Mouse (Mus musculus) inflammation-experienced regulatory T-cells (primary cell): Measurements from ENCODE around the gene Hcfc1r1. TPM values are rescaled to one million over a fixed set of nuclear protein-coding genes. Genes with fewer than 3 reads are reported as not detected.

ENCODE experiments used
- polyA plus RNA-seq, 2 experiments: library from polyadenylated mRNA; unstranded; fragments of 100-300 nt; shearing (Covaris generic); gene quantifications; one replicate each; pipeline ENCODE4 v1.2.1; 2017

Hcfc1r1 gene
- polyA plus RNA-seq: 10 to 100 TPM; 52.2 to 57.4 TPM

GRCm38 (mm10) chr17:23673424-23674073 lies at the start of gene Hcfc1r1, which contains the start of gene Thoc6:
Gene Hcfc1r1, plus strand, starts transcription at chr17:23673596.
Gene Thoc6, minus strand, starts transcription at chr17:23673882.

DNA sequence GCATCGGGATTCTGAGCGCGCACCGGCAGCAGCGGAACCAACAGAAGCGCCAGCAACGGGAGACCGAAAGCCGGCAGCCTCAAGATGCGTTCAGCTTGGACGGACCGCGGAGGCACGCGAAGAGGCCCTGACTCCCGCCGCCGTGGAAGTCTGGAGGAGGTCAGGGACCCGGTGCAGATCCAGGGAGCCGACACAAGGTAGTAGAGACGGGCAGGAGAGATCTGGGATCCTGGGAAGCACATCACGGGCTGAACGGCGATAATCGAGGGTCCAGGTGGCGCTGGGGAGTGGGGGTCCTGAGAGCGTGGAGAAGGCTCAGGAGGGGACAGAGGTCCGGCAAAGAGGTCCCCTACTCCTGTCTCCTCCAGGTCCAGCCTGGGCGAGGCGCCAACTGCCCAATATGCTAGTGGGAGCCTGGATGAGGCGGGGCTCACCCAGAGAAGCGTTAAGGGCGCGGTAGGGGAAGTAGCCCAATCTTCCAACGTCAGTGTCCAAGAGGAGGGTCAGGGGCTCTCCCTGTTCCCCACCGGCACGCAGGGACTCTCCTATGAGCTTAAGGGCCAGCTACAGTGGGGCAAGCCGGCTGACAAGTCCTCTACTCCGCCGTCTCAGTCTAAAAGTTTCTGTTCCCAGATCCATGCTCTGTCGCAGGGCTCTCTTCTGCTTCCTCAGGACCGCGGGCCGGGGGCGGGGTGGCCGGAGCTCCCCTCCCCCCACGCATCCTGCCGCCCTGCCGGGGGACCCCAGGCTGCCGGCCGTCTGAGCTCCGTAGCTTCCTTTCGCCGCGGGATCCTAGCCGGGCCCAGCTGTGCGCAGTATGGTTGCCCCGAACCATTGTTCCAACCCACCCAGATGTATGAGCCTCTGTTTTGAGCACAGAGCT lies 28.5 kb upstream of the Hcfc1r1 start, which contains the start of gene Mmp25:
Gene Mmp25 (minus strand): TSS at position 665 of the 883 bp plus-strand sequence.

GRCm38 (mm10) chr17:23660117-23660875 lies 13.1 kb upstream of the Hcfc1r1 start, which contains the start of gene Bicdl2:
Gene Bicdl2, plus strand, starts transcription at chr17:23660506.

GRCm38 (mm10) chr17:23677236-23677679 lies 3.9 kb downstream of the Hcfc1r1 start, which contains the start of gene Tnfrsf12a:
Gene Tnfrsf12a, minus strand, starts transcription at chr17:23677468.

GRCm38 (mm10) chr17:23679127-23679835 lies 5.9 kb downstream of the Hcfc1r1 start, which contains the start of gene Cldn6:
Gene Cldn6, plus strand, starts transcription at chr17:23679249.

DNA sequence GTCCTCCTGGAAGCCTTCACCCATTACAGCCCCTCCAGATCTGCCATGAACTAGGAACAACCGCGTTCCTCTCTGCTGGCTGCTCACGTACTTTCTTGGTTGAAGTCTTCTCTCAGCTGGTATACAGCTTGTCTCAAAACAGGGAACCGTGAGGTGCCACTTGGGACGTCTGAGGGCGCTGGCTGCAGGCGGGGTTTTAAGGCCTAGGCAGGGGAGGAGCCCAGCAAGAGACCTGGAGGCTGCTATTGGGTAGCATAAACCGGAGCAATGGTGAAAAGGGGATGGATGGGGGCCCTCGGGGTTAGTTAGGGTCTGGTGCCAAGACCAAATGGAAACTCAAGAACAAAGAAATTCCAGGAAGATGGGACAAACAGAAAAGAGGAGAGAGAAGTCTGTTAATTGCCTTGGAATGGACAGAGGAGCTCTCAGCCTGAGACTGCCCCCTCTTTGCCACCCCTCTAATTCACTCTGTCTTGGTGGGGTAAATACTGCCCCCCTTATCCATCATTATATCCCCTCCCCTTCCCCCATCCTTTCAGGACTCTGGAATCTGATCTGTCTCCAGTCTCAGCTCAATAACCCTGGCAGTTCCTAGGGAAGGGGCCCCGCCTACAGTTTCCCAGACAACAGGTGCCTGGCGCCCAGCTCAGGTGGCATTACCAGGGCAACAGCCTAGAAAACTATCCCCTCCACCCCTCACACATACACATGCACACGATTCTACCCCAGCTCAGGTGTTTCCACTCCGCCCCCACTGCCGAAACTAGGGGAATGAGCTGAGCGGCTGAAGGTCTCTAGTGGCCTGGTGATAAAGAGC lies 10.7 kb downstream of the Hcfc1r1 start, which contains the start of gene Cldn9:
Gene Cldn9 (minus strand): TSS at position 171 of the 817 bp plus-strand sequence.

DNA sequence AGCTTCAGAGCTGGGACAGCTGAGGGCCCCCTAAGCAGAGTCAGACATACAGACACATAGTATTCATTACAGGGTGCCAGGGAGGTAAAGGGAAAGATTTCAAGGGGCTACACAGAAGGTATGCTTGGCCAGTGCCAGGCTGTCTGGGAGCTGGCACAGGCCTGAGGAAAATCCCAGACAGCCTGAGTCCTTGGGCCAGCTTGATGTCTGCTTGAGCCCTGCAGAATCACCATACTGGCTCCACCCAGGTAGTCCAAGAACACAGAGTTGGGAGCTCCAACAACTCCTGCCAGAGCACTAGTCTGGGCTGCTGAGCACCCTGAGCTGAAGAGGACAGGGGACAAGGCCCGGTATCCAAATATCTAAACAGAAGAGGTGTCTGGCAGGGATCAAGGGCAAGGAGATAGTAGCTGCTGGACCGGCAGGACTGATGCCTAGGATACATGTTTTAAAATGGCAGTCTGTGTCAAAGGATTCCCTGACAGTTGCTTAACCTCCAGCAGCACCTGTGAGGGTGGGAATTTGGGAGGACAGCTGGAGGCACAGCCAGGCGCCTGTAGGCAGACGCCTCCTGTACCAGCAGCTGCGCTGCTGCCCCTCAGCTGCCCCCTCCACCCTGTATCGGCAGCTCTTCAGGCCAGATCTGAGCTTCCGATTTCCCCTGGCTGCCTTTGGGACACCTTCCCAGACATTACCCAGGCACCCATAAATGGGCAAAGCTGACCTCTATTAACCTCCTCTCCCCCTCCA lies 49.2 kb downstream of the Hcfc1r1 start, which contains the start of gene 1520401A03Rik:
Gene 1520401A03Rik (minus strand): TSS at position 408 of the 750 bp plus-strand sequence.

Other genes starting within 250 kb of the Hcfc1r1 start
- gene Vmn2r117, start 193.9 kb upstream of the Hcfc1r1 start, polyA plus RNA-seq: not detected
- gene Zfp213, start 109.4 kb upstream of the Hcfc1r1 start, polyA plus RNA-seq: 10 to 100 TPM; 17.0 to 21.4 TPM
- under 1 TPM; 0.31 to 0.48 TPM for gene Zfp13, start 74.1 kb upstream of the Hcfc1r1 start, polyA plus RNA-seq
- 1 to 10 TPM; 1.2 to 2.2 TPM for gene Zscan10, start 72.7 kb upstream of the Hcfc1r1 start, polyA plus RNA-seq
- gene Mmp25, start 28.3 kb upstream of the Hcfc1r1 start, polyA plus RNA-seq: 1 to 10 TPM; 1.1 to 1.9 TPM
- gene Bicdl2, start 13.1 kb upstream of the Hcfc1r1 start, polyA plus RNA-seq: 1 to 10 TPM in 1 of 2 experiments, under 1 TPM in 1; 0.75 to 1.2 TPM
- 10 to 100 TPM; 18.6 to 37.6 TPM for gene Thoc6, start 286 bp downstream of the Hcfc1r1 start, polyA plus RNA-seq
- gene Tnfrsf12a, start 3.9 kb downstream of the Hcfc1r1 start, polyA plus RNA-seq: 10 to 100 TPM in 1 of 2 experiments, 1 to 10 TPM in 1; 7.3 to 15.8 TPM
- gene Cldn6, start 5.7 kb downstream of the Hcfc1r1 start, polyA plus RNA-seq: under 1 TPM in 1 of 2 experiments, not detected in 1; 0.39 TPM
- gene Cldn9, start 10.4 kb downstream of the Hcfc1r1 start, polyA plus RNA-seq: under 1 TPM in 1 of 2 experiments, not detected in 1; 0.71 TPM
- gene 1520401A03Rik, start 49.2 kb downstream of the Hcfc1r1 start, polyA plus RNA-seq: 1 to 10 TPM in 1 of 2 experiments, under 1 TPM in 1; 0.49 to 1.3 TPM
- gene Pkmyt1, start 52.7 kb downstream of the Hcfc1r1 start, polyA plus RNA-seq: 10 to 100 TPM; 45.8 to 70.2 TPM
- 1 to 10 TPM; 6.7 to 8.1 TPM for gene Paqr4, start 67.3 kb downstream of the Hcfc1r1 start, polyA plus RNA-seq
- gene Kremen2, start 72.2 kb downstream of the Hcfc1r1 start, polyA plus RNA-seq: 1 to 10 TPM; 4.9 to 7.1 TPM
- 10 to 100 TPM; 38.5 to 40.7 TPM for gene Flywch1, start 98.0 kb downstream of the Hcfc1r1 start, polyA plus RNA-seq
- gene Flywch2, start 112.5 kb downstream of the Hcfc1r1 start, polyA plus RNA-seq: 1 to 10 TPM; 6.7 to 8.0 TPM
- 100 to 1,000 TPM; 854 to 986 TPM for gene Srrm2, start 116.9 kb downstream of the Hcfc1r1 start, polyA plus RNA-seq
- 100 to 1,000 TPM; 516 to 639 TPM for gene Elob, start 155.5 kb downstream of the Hcfc1r1 start, polyA plus RNA-seq
- 1 to 10 TPM in 1 of 2 experiments, not detected in 1; 3.1 TPM for gene Prss33, start 162.5 kb downstream of the Hcfc1r1 start, polyA plus RNA-seq
- gene Prss32, start 170.3 kb downstream of the Hcfc1r1 start, polyA plus RNA-seq: under 1 TPM in 1 of 2 experiments, not detected in 1; 0.73 TPM
- gene Prss41, start 170.6 kb downstream of the Hcfc1r1 start, polyA plus RNA-seq: 1 to 10 TPM; 2.5 to 7.6 TPM
- gene Prss21, start 194.5 kb downstream of the Hcfc1r1 start, polyA plus RNA-seq: not detected
- gene Dcpp1, start 207.3 kb downstream of the Hcfc1r1 start, polyA plus RNA-seq: 10 to 100 TPM in 1 of 2 experiments, not detected in 1; 22.4 TPM
- under 1 TPM in 1 of 2 experiments, not detected in 1; 0.84 TPM for gene Dcpp2, start 207.3 kb downstream of the Hcfc1r1 start, polyA plus RNA-seq
- gene Dcpp3, start 243.9 kb downstream of the Hcfc1r1 start, polyA plus RNA-seq: 1 to 10 TPM in 1 of 2 experiments, under 1 TPM in 1; 0.43 to 5.0 TPM